Mouse (Mus musculus): ENCODE measurements around the gene Yrdc. TPM values are rescaled to one million over a fixed set of nuclear protein-coding genes. Genes with fewer than 3 reads are reported as not detected.
A peak's percentile ranks its signal among the peaks of the same experiment; 100 is the strongest.

Yrdc gene
- 37.7 and 54.7 TPM in 2 replicates for total RNA-seq (2017)

GRCm38 (mm10) chr4:124850261-124850913 lies at the start of gene Yrdc:
Yrdc (plus strand) TSS chr4:124850679.
- peak; percentile 53 to 73 for ATAC-seq (replicated peaks in 1 of 2; ENCODE audit: insufficient read depth in 1 of 2, low FRiP score in 2 of 2, low TSS enrichment in 1 of 2, low read depth in 1 of 2, poor library complexity in 2 of 2, severe bottlenecking in 2 of 2)

GRCm38 (mm10) chr4:124801552-124802308 lies 48.7 kb upstream of the Yrdc start, which contains the start of gene Mtf1:
Mtf1 (plus strand) TSS chr4:124802104.
- ATAC-seq (replicated peaks in 1 of 2; ENCODE audit: insufficient read depth in 1 of 2, low FRiP score in 2 of 2, low TSS enrichment in 1 of 2, low read depth in 1 of 2, poor library complexity in 2 of 2, severe bottlenecking in 2 of 2) = peak; percentile 61 to 64

GRCm38 (mm10) chr4:124802309-124803260 lies 47.9 kb upstream of the Yrdc start:
- peak; percentile 96 to 97 for ATAC-seq (replicated peaks in 1 of 2; ENCODE audit: insufficient read depth in 1 of 2, low FRiP score in 2 of 2, low TSS enrichment in 1 of 2, low read depth in 1 of 2, poor library complexity in 2 of 2, severe bottlenecking in 2 of 2)

- ATAC-seq (replicated peaks in 1 of 2; ENCODE audit: insufficient read depth in 1 of 2, low FRiP score in 2 of 2, low TSS enrichment in 1 of 2, low read depth in 1 of 2, poor library complexity in 2 of 2, severe bottlenecking in 2 of 2) = no peak
These were observed 47.1 kb upstream of the Yrdc start for GRCm38 (mm10) chr4:124803406-124803805.

GRCm38 (mm10) chr4:124808511-124808910 lies 42.0 kb upstream of the Yrdc start:
- ATAC-seq (replicated peaks in 1 of 2; ENCODE audit: insufficient read depth in 1 of 2, low FRiP score in 2 of 2, low TSS enrichment in 1 of 2, low read depth in 1 of 2, poor library complexity in 2 of 2, severe bottlenecking in 2 of 2) = no peak

GRCm38 (mm10) chr4:124809136-124809883 lies 41.2 kb upstream of the Yrdc start:
- ATAC-seq (replicated peaks in 1 of 2; ENCODE audit: insufficient read depth in 1 of 2, low FRiP score in 2 of 2, low TSS enrichment in 1 of 2, low read depth in 1 of 2, poor library complexity in 2 of 2, severe bottlenecking in 2 of 2) = no peak

GRCm38 (mm10) chr4:124810056-124810455 lies 40.4 kb upstream of the Yrdc start:
- ATAC-seq (replicated peaks in 1 of 2; ENCODE audit: insufficient read depth in 1 of 2, low FRiP score in 2 of 2, low TSS enrichment in 1 of 2, low read depth in 1 of 2, poor library complexity in 2 of 2, severe bottlenecking in 2 of 2) = no peak

- ATAC-seq (replicated peaks in 1 of 2; ENCODE audit: insufficient read depth in 1 of 2, low FRiP score in 2 of 2, low TSS enrichment in 1 of 2, low read depth in 1 of 2, poor library complexity in 2 of 2, severe bottlenecking in 2 of 2) = no peak
These were observed 39.0 kb upstream of the Yrdc start for GRCm38 (mm10) chr4:124811347-124811975.

GRCm38 (mm10) chr4:124815901-124816300 lies 34.6 kb upstream of the Yrdc start:
- ATAC-seq (replicated peaks in 1 of 2; ENCODE audit: insufficient read depth in 1 of 2, low FRiP score in 2 of 2, low TSS enrichment in 1 of 2, low read depth in 1 of 2, poor library complexity in 2 of 2, severe bottlenecking in 2 of 2) = no peak

- ATAC-seq (replicated peaks in 1 of 2; ENCODE audit: insufficient read depth in 1 of 2, low FRiP score in 2 of 2, low TSS enrichment in 1 of 2, low read depth in 1 of 2, poor library complexity in 2 of 2, severe bottlenecking in 2 of 2) = peak; percentile 50 to 56; a peak in 2 of 4 replicates
These were observed 32.7 kb upstream of the Yrdc start for GRCm38 (mm10) chr4:124817803-124818202.

- no peak for ATAC-seq (replicated peaks in 1 of 2; ENCODE audit: insufficient read depth in 1 of 2, low FRiP score in 2 of 2, low TSS enrichment in 1 of 2, low read depth in 1 of 2, poor library complexity in 2 of 2, severe bottlenecking in 2 of 2)
These were observed 31.6 kb upstream of the Yrdc start for GRCm38 (mm10) chr4:124818832-124819231.

GRCm38 (mm10) chr4:124824967-124825366 lies 25.5 kb upstream of the Yrdc start:
- ATAC-seq (replicated peaks in 1 of 2; ENCODE audit: insufficient read depth in 1 of 2, low FRiP score in 2 of 2, low TSS enrichment in 1 of 2, low read depth in 1 of 2, poor library complexity in 2 of 2, severe bottlenecking in 2 of 2) = no peak

GRCm38 (mm10) chr4:124825371-124825965 lies 25.0 kb upstream of the Yrdc start:
- no peak for ATAC-seq (replicated peaks in 1 of 2; ENCODE audit: insufficient read depth in 1 of 2, low FRiP score in 2 of 2, low TSS enrichment in 1 of 2, low read depth in 1 of 2, poor library complexity in 2 of 2, severe bottlenecking in 2 of 2)

GRCm38 (mm10) chr4:124829671-124830070 lies 20.8 kb upstream of the Yrdc start:
- ATAC-seq (replicated peaks in 1 of 2; ENCODE audit: insufficient read depth in 1 of 2, low FRiP score in 2 of 2, low TSS enrichment in 1 of 2, low read depth in 1 of 2, poor library complexity in 2 of 2, severe bottlenecking in 2 of 2) = no peak

GRCm38 (mm10) chr4:124832796-124833195 lies 17.7 kb upstream of the Yrdc start:
- no peak for ATAC-seq (replicated peaks in 1 of 2; ENCODE audit: insufficient read depth in 1 of 2, low FRiP score in 2 of 2, low TSS enrichment in 1 of 2, low read depth in 1 of 2, poor library complexity in 2 of 2, severe bottlenecking in 2 of 2)

- no peak for ATAC-seq (replicated peaks in 1 of 2; ENCODE audit: insufficient read depth in 1 of 2, low FRiP score in 2 of 2, low TSS enrichment in 1 of 2, low read depth in 1 of 2, poor library complexity in 2 of 2, severe bottlenecking in 2 of 2)
These were observed 12.3 kb upstream of the Yrdc start for GRCm38 (mm10) chr4:124838035-124838700.
